ENCODE assay signal across 8 mouse cellular contexts in the genomic region with DNA sequence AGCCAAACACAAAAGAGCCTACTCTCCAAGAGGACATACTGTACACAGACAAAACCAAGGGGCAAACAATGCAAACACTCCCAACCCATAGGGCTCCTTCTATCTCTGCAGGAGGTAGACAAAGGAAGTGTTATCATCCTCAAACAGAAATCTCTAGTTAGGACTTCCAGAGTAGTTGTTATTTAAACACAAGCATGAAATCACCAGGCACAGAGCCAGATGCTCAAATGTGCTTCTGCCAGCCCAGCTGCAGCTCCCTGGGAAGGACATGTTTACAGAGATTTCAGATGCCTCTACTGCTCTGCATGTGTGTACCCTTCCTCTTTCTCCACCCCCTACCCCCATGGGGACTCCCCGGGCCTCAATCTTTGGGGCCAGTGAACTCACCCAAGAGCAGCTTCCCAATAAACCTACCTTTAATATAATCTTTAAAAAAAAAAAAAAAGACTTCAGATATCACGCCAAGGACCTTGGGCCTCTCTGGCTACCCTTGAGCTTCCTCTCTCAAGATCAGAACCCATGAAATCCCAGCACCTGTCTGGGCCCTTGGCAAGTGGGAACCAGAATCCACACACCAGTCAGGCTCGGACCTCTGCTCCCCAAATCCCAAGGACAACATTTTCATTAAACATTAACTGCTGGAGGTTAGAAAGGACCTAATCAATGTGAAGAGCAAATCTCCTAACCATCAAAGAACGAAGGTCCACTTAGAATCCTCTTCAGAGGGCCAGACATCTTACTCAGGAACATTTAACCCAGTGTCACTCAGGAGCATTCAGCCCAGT. TPM values are rescaled to one million over a fixed set of nuclear protein-coding genes. Genes with fewer than 3 reads are reported as not detected.
DNase-seq lines count a peak whose midpoint lies in the region; ATAC-seq and TF ChIP-seq lines count a peak whose summit lies in the region.

No protein-coding gene starts in this region.

- no peak for TF ChIP-seq CTCF in kidney, adult 2 months (conservative IDR thresholded peaks at IDR 0.05; ENCODE audit: insufficient read depth, insufficient read length, low read depth, low read length)

- DNase-seq in right cerebral cortex, adult 18-20 months = peak; percentile 56
- DNase-seq in right cerebral cortex, postnatal 36 days (ENCODE audit: low spot score in 2 of 2) = no peak
- DNase-seq in kidney, adult 2 months = peak; percentile 86
- no peak for DNase-seq in liver, embryonic 13.5 days
- DNase-seq in cerebellum, adult 11 months = no peak
- DNase-seq in hindbrain, embryonic 10.5 days (ENCODE audit: low spot score) = no peak

- H3K27ac ChIP-seq in brown adipose tissue, adult 24 weeks (replicated peaks; ENCODE audit: low read depth, low read length) = 0 out of 2 replicates have a peak overlapping the region, but pooled peaks have one; percentile 32
- H3K27ac ChIP-seq in kidney, adult 2 months (ENCODE audit: insufficient read depth, low read depth, low read length) = peak overlapping the region; percentile 95
- H3K27ac ChIP-seq in liver, embryonic 13.5 days = peak overlapping the region; percentile 50; the same call in 1 of the 2 replicates
- no peak overlapping the region; the same call in 1 of the 2 replicates for H3K27ac ChIP-seq in stomach, embryonic 15.5 days
- H3K27ac ChIP-seq in hindbrain, embryonic 10.5 days = no peak overlapping the region

- no peak for TF ChIP-seq POLR2A in kidney, adult 2 months (IDR thresholded peaks at IDR 0.05; ENCODE audit: low read depth, low read length)

- no peaks in the 10 kb centered on the region; the same call in 1 of the 2 replicates for H3K36me3 ChIP-seq in kidney, adult 2 months (ENCODE audit: control insufficient read depth, insufficient read depth, low read length)
- peaks cover 14% of the 10 kb centered on the region for H3K36me3 ChIP-seq in liver, embryonic 13.5 days
- H3K36me3 ChIP-seq in stomach, embryonic 15.5 days = no peaks in the 10 kb centered on the region
- peaks cover 19% of the 10 kb centered on the region for H3K36me3 ChIP-seq in hindbrain, embryonic 10.5 days

- H3K4me2 ChIP-seq in liver, embryonic 13.5 days = peak overlapping the region; percentile 75
- H3K4me2 ChIP-seq in stomach, embryonic 15.5 days = peak overlapping the region; percentile 64

- H3K27me3 ChIP-seq in kidney, adult 2 months (replicated peaks; ENCODE audit: control insufficient read depth, insufficient read depth, low read length) = no peaks in the 10 kb centered on the region
- H3K27me3 ChIP-seq in liver, embryonic 13.5 days = no peaks in the 10 kb centered on the region
- no peaks in the 10 kb centered on the region for H3K27me3 ChIP-seq in stomach, embryonic 15.5 days (replicated peaks)
- no peaks in the 10 kb centered on the region for H3K27me3 ChIP-seq in hindbrain, embryonic 10.5 days (ENCODE audit: insufficient read depth, poor library complexity, severe bottlenecking)

- H3K9ac ChIP-seq in liver, embryonic 13.5 days = no peak overlapping the region
- H3K9ac ChIP-seq in stomach, embryonic 15.5 days = no peak overlapping the region; the same call in 1 of the 2 replicates

- H3K9me3 ChIP-seq in liver, embryonic 13.5 days (replicated peaks) = no peaks in the 10 kb centered on the region
- H3K9me3 ChIP-seq in stomach, embryonic 15.5 days = no peaks in the 10 kb centered on the region
- H3K9me3 ChIP-seq in hindbrain, embryonic 10.5 days = no peaks in the 10 kb centered on the region

- H3K4me3 ChIP-seq in brown adipose tissue, adult 24 weeks (ENCODE audit: insufficient read depth, low read depth, low read length) = no peak overlapping the region
- 0 out of 2 replicates have a peak overlapping the region, but pooled peaks have one; percentile 14 for H3K4me3 ChIP-seq in kidney, adult 2 months (ENCODE audit: insufficient read depth, low read depth, low read length)
- H3K4me3 ChIP-seq in liver, embryonic 13.5 days (replicated peaks) = peak overlapping the region; percentile 57
- 0 out of 2 replicates have a peak overlapping the region, but pooled peaks have one; percentile 5 for H3K4me3 ChIP-seq in stomach, embryonic 15.5 days (replicated peaks)
- H3K4me3 ChIP-seq in hindbrain, embryonic 10.5 days = no peak overlapping the region

- WGBS in kidney, adult 2 months = 34% methylated on average over 4 of the region's 4 CpGs
- 55% methylated on average over 4 of the region's 4 CpGs for WGBS in liver, embryonic 13.5 days (ENCODE audit: insufficient replicate concordance)
- WGBS in stomach, embryonic 15.5 days = 45% methylated on average over 4 of the region's 4 CpGs
- 85% methylated on average over 4 of the region's 4 CpGs for WGBS in hindbrain, embryonic 10.5 days

- ATAC-seq in liver, embryonic 13.5 days (ENCODE audit: low read depth) = no peak
- no peak for ATAC-seq in stomach, embryonic 15.5 days (ENCODE audit: insufficient read depth, low FRiP score, low read depth)

- H3K4me1 ChIP-seq in brown adipose tissue, adult 24 weeks (ENCODE audit: control insufficient read depth, insufficient read depth, insufficient read length, low read length) = peaks cover 3% of the 10 kb centered on the region
- peaks cover 23% of the 10 kb centered on the region for H3K4me1 ChIP-seq in kidney, adult 2 months (ENCODE audit: control insufficient read depth, insufficient read depth, low read length)
- H3K4me1 ChIP-seq in liver, embryonic 13.5 days (replicated peaks) = peaks cover 50% of the 10 kb centered on the region
- peaks cover 15% of the 10 kb centered on the region for H3K4me1 ChIP-seq in stomach, embryonic 15.5 days
- peaks cover 29% of the 10 kb centered on the region for H3K4me1 ChIP-seq in hindbrain, embryonic 10.5 days (replicated peaks)

RNA-seq across cellular contexts. Expression of a gene that starts 3.0 kb away (rescaled TPM):
- 18.0 and 28.1 TPM in 2 replicates for polyA plus RNA-seq in brown adipose tissue, adult 24 weeks (2012; ENCODE audit: insufficient read depth, insufficient read length, missing spikeins)
- 108 and 120 TPM in 2 replicates for polyA plus RNA-seq in kidney, adult 2 months (2012; rRNA removed)
- polyA plus RNA-seq in liver, embryonic 13.5 days (2015; fragmentation: Nextera tagmentation; extraction: Ambion mirVana) = 50.1 and 54.2 TPM in 2 replicates
- polyA plus RNA-seq in stomach, embryonic 15.5 days (2015; fragmentation: Nextera tagmentation; extraction: Ambion mirVana) = 72.6 and 85.4 TPM in 2 replicates
- polyA plus RNA-seq in hindbrain, embryonic 10.5 days (2016; fragmentation: Nextera tagmentation; extraction: Ambion mirVana) = 60.0 and 78.6 TPM in 2 replicates

RNA-seq across cellular contexts. Expression of a gene that starts 22.0 kb away (rescaled TPM):
- 82.8 and 88.3 TPM in 2 replicates for polyA plus RNA-seq in brown adipose tissue, adult 24 weeks (2012; ENCODE audit: insufficient read depth, insufficient read length, missing spikeins)
- 29.1 and 30.0 TPM in 2 replicates for polyA plus RNA-seq in kidney, adult 2 months (2012; rRNA removed)
- polyA plus RNA-seq in liver, embryonic 13.5 days (2015; fragmentation: Nextera tagmentation; extraction: Ambion mirVana) = 25.5 and 28.9 TPM in 2 replicates
- 42.7 and 45.6 TPM in 2 replicates for polyA plus RNA-seq in stomach, embryonic 15.5 days (2015; fragmentation: Nextera tagmentation; extraction: Ambion mirVana)
- 31.4 and 33.0 TPM in 2 replicates for polyA plus RNA-seq in hindbrain, embryonic 10.5 days (2016; fragmentation: Nextera tagmentation; extraction: Ambion mirVana)

RNA-seq across cellular contexts. Expression of a gene that starts 31.2 kb away (rescaled TPM):
- polyA plus RNA-seq in brown adipose tissue, adult 24 weeks (2012; ENCODE audit: insufficient read depth, insufficient read length, missing spikeins) = 8.0 and 8.5 TPM in 2 replicates
- polyA plus RNA-seq in kidney, adult 2 months (2012; rRNA removed) = 12.1 and 13.9 TPM in 2 replicates
- polyA plus RNA-seq in liver, embryonic 13.5 days (2015; fragmentation: Nextera tagmentation; extraction: Ambion mirVana) = 2.2 and 3.2 TPM in 2 replicates
- 4.5 and 5.2 TPM in 2 replicates for polyA plus RNA-seq in stomach, embryonic 15.5 days (2015; fragmentation: Nextera tagmentation; extraction: Ambion mirVana)
- polyA plus RNA-seq in hindbrain, embryonic 10.5 days (2016; fragmentation: Nextera tagmentation; extraction: Ambion mirVana) = 6.9 and 8.4 TPM in 2 replicates

RNA-seq across cellular contexts. Expression of a gene that starts 31.3 kb away (rescaled TPM):
- polyA plus RNA-seq in brown adipose tissue, adult 24 weeks (2012; ENCODE audit: insufficient read depth, insufficient read length, missing spikeins) = 2.2 and 2.6 TPM in 2 replicates
- 5.8 and 5.9 TPM in 2 replicates for polyA plus RNA-seq in kidney, adult 2 months (2012; rRNA removed)
- 6.7 and 8.5 TPM in 2 replicates for polyA plus RNA-seq in liver, embryonic 13.5 days (2015; fragmentation: Nextera tagmentation; extraction: Ambion mirVana)
- 11.6 and 12.8 TPM in 2 replicates for polyA plus RNA-seq in stomach, embryonic 15.5 days (2015; fragmentation: Nextera tagmentation; extraction: Ambion mirVana)
- polyA plus RNA-seq in hindbrain, embryonic 10.5 days (2016; fragmentation: Nextera tagmentation; extraction: Ambion mirVana) = 17.8 and 24.3 TPM in 2 replicates

Comparison
In these comparisons a context has a peak if more than half of its experiments do, and no peak if none do; other contexts are left out.
1. DNase-seq: peak in right cerebral cortex, adult 18-20 months (single experiment) and kidney, adult 2 months (single experiment); none in right cerebral cortex, postnatal 36 days (0 of 2), liver, embryonic 13.5 days (single experiment), cerebellum, adult 11 months (single experiment) and hindbrain, embryonic 10.5 days (single experiment).
2. H3K27ac ChIP-seq: peak in brown adipose tissue, adult 24 weeks (single experiment), kidney, adult 2 months (single experiment) and liver, embryonic 13.5 days (single experiment); none in stomach, embryonic 15.5 days (single experiment) and hindbrain, embryonic 10.5 days (single experiment).
3. H3K4me3 ChIP-seq: peak in kidney, adult 2 months (single experiment), liver, embryonic 13.5 days (single experiment) and stomach, embryonic 15.5 days (single experiment); none in brown adipose tissue, adult 24 weeks (single experiment) and hindbrain, embryonic 10.5 days (single experiment).